Mouse (Mus musculus) neural tube, embryonic 15.5 days (tissue): ENCODE measurements around the gene Antxr2. TPM values are rescaled to one million over a fixed set of nuclear protein-coding genes. Genes with fewer than 3 reads are reported as not detected.

Source experiments
- ATAC-seq: fragments of 200-750 bp; cut with Nextera tagmentation; 2 replicates; pipeline ENCODE4 v1.8.0; 2017; ENCODE audit warnings: mild to moderate bottlenecking, moderate TSS enrichment, moderate library complexity; ENCODE audit not compliant: low FRiP score
- H3K27ac ChIP-seq: fragments of 300-500 bp; sonication (generic); replicated peaks from 2 replicates; pipeline ENCODE4 v1.5.1; 2015; ENCODE audit warnings: mild to moderate bottlenecking, inconsistent platforms
- H3K27me3 ChIP-seq: fragments of 300-500 bp; sonication (generic); replicated peaks from 2 replicates; pipeline ENCODE4 v1.6.1; 2015; ENCODE audit warnings: inconsistent platforms
- H3K36me3 ChIP-seq: fragments of 300-500 bp; sonication (generic); 2 replicates; pipeline ENCODE4 v1.6.1; 2015; ENCODE audit warnings: inconsistent platforms
- H3K4me1 ChIP-seq: fragments of 300-500 bp; sonication (generic); 2 replicates; pipeline ENCODE4 v1.6.1; 2015; ENCODE audit warnings: inconsistent platforms
- H3K4me2 ChIP-seq: fragments of 300-500 bp; sonication (generic); 2 replicates; pipeline ENCODE4 v1.6.1; 2015; ENCODE audit warnings: inconsistent platforms, mild to moderate bottlenecking, moderate library complexity
- H3K4me3 ChIP-seq: fragments of 300-500 bp; sonication (generic); replicated peaks from 2 replicates; pipeline ENCODE4 v1.5.1; 2015; ENCODE audit warnings: mild to moderate bottlenecking, inconsistent platforms
- H3K9ac ChIP-seq: fragments of 300-500 bp; sonication (generic); replicated peaks from 2 replicates; pipeline ENCODE4 v1.6.1; 2015; ENCODE audit warnings: mild to moderate bottlenecking, inconsistent platforms
- H3K9me3 ChIP-seq: fragments of 300-500 bp; sonication (generic); replicated peaks from 2 replicates; pipeline ENCODE4 v1.6.1; 2016; ENCODE audit warnings: inconsistent platforms
- WGBS: fragments of 180-500 bp; shearing (Covaris S2); methylation state at CpG from one replicate; pipeline ENCODE4 v1.1.7; 2015; ENCODE audit warnings: mixed read lengths; 5-methylcytosine and 5-hydroxymethylcytosine counted together
- polyA plus RNA-seq: library from polyadenylated mRNA; unstranded; fragments of >200 nt; fragmentation: Nextera tagmentation; extraction: Ambion mirVana; gene quantifications from 2 replicates; pipeline ENCODE4 v1.2.1, GENCODE M21; 2015

Gene Antxr2
- polyA plus RNA-seq, 1 experiment from 2014 or later = 7.3 TPM

DNA sequence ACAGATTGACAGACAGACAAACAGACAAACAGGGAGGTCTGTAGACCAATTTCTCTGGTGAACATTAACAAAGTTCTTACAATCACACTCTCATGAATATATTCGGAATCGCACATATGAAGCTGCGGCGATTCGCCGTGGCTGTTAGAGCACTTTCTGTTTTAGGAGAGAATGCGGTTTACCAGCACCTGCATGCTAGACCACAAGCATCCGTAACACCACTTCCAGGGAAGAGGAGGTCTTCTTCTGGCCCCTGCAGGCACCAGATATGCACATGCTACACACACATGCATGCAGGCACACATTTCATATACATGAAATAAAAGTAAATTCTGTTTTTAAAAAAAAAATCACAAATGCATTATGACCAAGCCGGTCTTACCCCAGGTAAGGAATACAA lies 47.5 kb downstream of the Antxr2 start:
- H3K36me3 ChIP-seq = no peaks in the 10 kb centered on the region
- H3K27ac ChIP-seq = no peak overlapping the region
- H3K4me1 ChIP-seq = peaks cover 7% of the 10 kb centered on the region; the same call in 1 of the 2 replicates
- no peak for ATAC-seq
- no peaks in the 10 kb centered on the region for H3K27me3 ChIP-seq
- no peaks in the 10 kb centered on the region for H3K9me3 ChIP-seq
- no peak overlapping the region for H3K9ac ChIP-seq
- H3K4me2 ChIP-seq = no peak overlapping the region
- no peak overlapping the region for H3K4me3 ChIP-seq
- 99% methylated on average over 9 of the region's 9 CpGs for WGBS

DNA sequence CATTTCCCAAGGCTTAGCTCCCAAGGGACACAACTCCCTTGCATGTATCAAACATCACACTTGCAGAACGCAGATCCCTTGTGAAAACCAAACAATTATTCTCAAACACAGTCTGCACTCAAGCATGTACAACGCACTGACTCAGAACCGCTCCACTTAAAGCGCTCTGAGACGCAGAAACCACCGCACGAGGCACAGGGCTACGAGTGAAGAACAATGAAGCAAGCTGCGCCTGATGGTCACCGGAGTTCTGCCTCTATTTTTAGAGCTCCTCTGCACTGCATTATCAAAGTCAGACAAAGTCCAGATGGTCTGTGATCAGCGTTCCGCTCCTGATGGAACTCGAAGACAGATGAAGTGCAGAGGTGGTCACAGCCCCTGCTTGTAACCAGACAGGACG lies 50.4 kb downstream of the Antxr2 start:
- H3K36me3 ChIP-seq = no peaks in the 10 kb centered on the region
- H3K9me3 ChIP-seq = no peaks in the 10 kb centered on the region
- no peaks in the 10 kb centered on the region for H3K27me3 ChIP-seq
- peaks cover 7% of the 10 kb centered on the region; the same call in 1 of the 2 replicates for H3K4me1 ChIP-seq
- H3K4me3 ChIP-seq = peak overlapping the region; percentile 22
- no peak for ATAC-seq
- peak overlapping the region; percentile 49 for H3K4me2 ChIP-seq
- 40% methylated on average over 14 of the region's 14 CpGs for WGBS
- no peak overlapping the region for H3K27ac ChIP-seq
- H3K9ac ChIP-seq = no peak overlapping the region

DNA sequence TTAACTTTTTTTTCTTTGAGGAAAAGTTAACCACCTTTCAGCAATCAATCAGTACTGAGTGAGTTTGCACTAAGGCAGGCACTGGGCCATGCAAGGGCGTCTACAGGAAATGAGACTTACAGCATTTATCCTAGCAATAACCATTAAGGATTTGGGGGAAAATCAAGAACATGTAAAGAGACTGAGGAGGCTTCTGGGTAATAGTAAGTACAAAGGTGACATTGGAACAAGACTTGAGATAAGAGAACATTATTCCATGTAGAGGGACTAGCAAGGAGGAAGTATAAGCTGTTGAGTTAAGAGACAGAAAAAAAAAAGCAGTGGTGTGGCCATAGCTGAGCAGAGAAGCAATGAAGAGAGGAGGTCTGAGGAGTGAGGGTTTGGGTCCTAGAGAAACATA lies 57.5 kb downstream of the Antxr2 start:
- Histone ChIP-seq H3K36me3 (no peaks in the 10 kb centered on the region), H3K4me1 (no peaks in the 10 kb centered on the region), H3K9ac (no peak overlapping the region), H3K27me3 (no peaks in the 10 kb centered on the region), H3K4me3 (no peak overlapping the region), H3K4me2 (no peak overlapping the region), H3K27ac (no peak overlapping the region), H3K9me3 (no peaks in the 10 kb centered on the region)
- ATAC-seq = no peak
- WGBS = 78% methylated on average over 1 of the region's 1 CpGs

DNA sequence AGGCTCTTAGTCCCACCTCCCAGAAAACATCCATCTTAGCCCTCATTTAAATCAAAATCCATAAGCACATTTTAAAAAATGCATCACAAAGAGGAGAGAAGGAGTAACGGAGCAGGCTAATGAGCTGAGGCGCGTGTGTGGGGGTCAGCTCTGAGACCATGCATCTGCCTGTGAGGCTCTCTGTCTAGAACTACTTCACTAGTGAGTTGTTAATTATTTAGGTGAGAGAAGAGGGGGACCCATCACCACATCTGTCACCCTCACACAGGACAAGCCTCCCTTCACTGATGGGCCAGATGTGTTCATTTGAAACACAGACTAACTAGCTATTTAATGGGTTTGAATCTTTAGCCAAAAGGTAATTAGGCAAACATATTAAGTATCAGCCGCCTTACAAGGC lies 58.8 kb downstream of the Antxr2 start:
- Histone ChIP-seq H3K4me3 (no peak overlapping the region), H3K36me3 (no peaks in the 10 kb centered on the region), H3K4me2 (no peak overlapping the region), H3K9ac (no peak overlapping the region), H3K27me3 (no peaks in the 10 kb centered on the region), H3K4me1 (no peaks in the 10 kb centered on the region), H3K9me3 (no peaks in the 10 kb centered on the region), H3K27ac (no peak overlapping the region)
- WGBS = 65% methylated on average over 4 of the region's 4 CpGs
- ATAC-seq = no peak

DNA sequence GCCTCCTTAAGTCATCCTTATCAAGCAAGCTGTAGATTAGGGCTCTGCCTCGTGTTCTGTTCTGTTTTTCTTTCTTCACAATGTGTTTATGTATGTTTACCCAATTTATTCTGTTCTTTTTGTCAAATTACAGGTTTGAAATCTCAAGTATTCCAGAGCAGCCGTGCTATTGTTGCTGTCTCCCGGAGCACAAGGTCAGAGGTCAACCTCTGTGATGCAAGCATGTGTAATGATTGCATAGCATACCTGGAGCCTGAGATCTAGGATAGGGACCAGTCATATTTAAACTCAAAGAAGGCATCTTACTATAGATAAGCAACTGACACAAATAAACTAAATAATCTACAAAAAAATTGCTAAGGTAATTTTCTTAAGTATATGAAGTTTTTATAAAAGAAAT lies 59.6 kb downstream of the Antxr2 start:
- no peak overlapping the region for H3K27ac ChIP-seq
- no peaks in the 10 kb centered on the region for H3K27me3 ChIP-seq
- no peaks in the 10 kb centered on the region for H3K9me3 ChIP-seq
- no peak overlapping the region for H3K9ac ChIP-seq
- WGBS = 66% methylated on average over 3 of the region's 3 CpGs
- H3K4me2 ChIP-seq = no peak overlapping the region
- ATAC-seq = no peak
- no peak overlapping the region for H3K4me3 ChIP-seq
- H3K4me1 ChIP-seq = no peaks in the 10 kb centered on the region
- H3K36me3 ChIP-seq = no peaks in the 10 kb centered on the region

DNA sequence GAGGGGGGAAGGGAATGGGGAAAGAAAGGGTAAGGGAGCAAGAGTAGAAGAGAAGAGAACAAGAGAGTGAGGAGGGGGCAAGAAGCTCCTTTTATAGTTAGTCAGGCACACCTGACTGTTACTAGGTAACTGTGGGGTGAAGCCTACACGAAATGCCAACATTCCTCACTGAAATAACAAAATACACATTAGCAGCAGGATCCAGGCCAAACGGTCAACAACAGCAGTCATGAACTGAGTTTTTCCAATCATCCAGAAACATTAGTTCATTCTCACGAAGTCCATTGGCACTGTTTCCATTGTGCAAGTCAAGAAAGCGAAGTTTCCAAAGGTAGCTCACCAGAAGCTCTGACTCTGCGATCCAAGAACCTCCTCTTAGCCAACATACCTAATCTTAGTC lies 63.8 kb downstream of the Antxr2 start:
- no peaks in the 10 kb centered on the region for H3K4me1 ChIP-seq
- no peaks in the 10 kb centered on the region for H3K9me3 ChIP-seq
- no peaks in the 10 kb centered on the region for H3K36me3 ChIP-seq
- no peaks in the 10 kb centered on the region for H3K27me3 ChIP-seq
- no peak overlapping the region for H3K4me2 ChIP-seq
- H3K4me3 ChIP-seq = no peak overlapping the region
- no peak for ATAC-seq
- H3K27ac ChIP-seq = no peak overlapping the region
- H3K9ac ChIP-seq = no peak overlapping the region
- WGBS = 83% methylated on average over 5 of the region's 5 CpGs

DNA sequence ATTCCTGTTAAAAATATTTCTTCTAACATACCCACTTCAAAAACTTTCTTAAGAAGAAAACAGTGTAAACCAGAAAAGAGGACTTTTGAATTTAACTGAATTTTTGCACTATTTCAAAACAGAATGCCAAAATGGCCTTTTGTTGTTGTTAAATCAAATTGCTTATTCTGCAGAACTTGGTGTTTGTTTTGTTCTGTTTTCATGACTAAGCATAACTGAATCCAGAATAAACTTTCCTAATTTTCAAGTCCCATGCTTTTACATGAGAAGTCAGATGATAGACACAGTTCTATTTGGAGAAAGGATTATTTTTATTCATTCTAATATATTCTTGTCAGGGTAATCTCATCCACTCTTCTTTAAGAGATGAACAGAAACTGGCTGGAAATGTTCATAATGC lies 64.7 kb downstream of the Antxr2 start:
- Histone ChIP-seq H3K36me3 (no peaks in the 10 kb centered on the region), H3K27ac (no peak overlapping the region), H3K9me3 (no peaks in the 10 kb centered on the region), H3K4me3 (no peak overlapping the region), H3K27me3 (no peaks in the 10 kb centered on the region), H3K4me1 (no peaks in the 10 kb centered on the region), H3K4me2 (no peak overlapping the region), H3K9ac (no peak overlapping the region)
- ATAC-seq = no peak

DNA sequence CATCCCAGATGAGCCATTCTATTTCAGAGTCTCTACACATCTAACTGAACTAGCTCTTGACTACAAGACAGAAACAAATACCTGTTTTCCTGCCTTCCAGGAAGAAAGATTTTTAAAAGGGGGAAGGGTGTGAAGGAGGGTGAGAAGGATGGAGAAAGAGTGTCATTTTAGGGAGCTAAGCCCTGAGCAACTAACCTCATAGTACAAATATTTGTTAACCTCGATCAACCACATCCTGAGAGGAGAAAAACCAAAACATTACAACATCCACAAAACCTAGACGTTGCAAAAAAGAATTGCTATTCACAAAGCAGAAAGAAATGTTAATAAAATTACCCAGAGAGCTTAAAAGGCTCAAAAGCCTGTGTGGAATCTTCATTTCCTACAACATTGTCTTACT lies 66.4 kb downstream of the Antxr2 start:
- Histone ChIP-seq H3K36me3 (no peaks in the 10 kb centered on the region), H3K4me3 (no peak overlapping the region), H3K4me1 (no peaks in the 10 kb centered on the region), H3K9ac (no peak overlapping the region), H3K27me3 (no peaks in the 10 kb centered on the region), H3K27ac (no peak overlapping the region), H3K4me2 (no peak overlapping the region), H3K9me3 (no peaks in the 10 kb centered on the region)
- WGBS = 83% methylated on average over 2 of the region's 2 CpGs
- no peak for ATAC-seq

DNA sequence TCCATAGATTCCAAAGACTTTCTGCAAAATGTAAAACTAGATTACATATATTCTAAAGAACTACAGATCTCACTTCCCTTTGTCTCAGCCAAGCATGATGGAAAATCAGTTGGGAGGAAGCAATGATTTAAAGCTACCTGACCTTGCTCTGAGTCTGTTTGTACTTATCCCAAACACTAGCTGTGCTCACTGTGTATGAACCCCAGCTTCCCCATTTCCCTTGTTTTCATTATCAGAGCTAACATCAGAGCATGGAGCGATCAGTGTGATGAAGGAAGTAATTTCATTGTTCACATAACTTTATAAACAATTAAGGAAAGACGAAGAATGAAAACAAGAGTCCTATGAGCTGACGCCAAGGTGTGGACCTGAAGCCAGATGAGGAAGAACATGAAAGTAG lies 68.3 kb downstream of the Antxr2 start:
- Histone ChIP-seq H3K36me3 (no peaks in the 10 kb centered on the region), H3K9ac (no peak overlapping the region), H3K27ac (no peak overlapping the region), H3K27me3 (no peaks in the 10 kb centered on the region), H3K9me3 (no peaks in the 10 kb centered on the region), H3K4me2 (no peak overlapping the region), H3K4me3 (no peak overlapping the region), H3K4me1 (no peaks in the 10 kb centered on the region)
- 88% methylated on average over 3 of the region's 3 CpGs for WGBS
- ATAC-seq = no peak

DNA sequence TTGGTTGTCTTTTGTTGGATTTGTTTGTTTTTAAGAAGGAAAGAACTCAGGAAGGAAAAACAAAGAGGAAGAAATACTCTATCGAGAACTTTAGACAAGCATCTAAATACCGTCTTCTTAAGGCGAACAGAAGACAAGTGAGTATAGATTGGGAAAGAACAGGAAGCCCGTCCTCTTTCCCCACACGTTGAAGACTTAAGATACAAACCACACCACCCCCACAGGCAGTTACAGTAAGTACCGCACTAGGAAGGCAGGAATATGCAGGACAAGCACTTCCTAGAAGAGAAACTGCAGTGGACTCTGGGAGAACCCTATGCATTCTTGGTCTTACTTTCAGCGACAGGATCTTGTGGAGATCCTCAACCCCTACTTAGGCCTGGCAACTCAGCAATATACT lies 69.1 kb downstream of the Antxr2 start:
- H3K9me3 ChIP-seq = no peaks in the 10 kb centered on the region
- H3K4me3 ChIP-seq = no peak overlapping the region
- no peak overlapping the region for H3K9ac ChIP-seq
- no peak overlapping the region for H3K4me2 ChIP-seq
- no peak for ATAC-seq
- 84% methylated on average over 7 of the region's 7 CpGs for WGBS
- H3K27me3 ChIP-seq = no peaks in the 10 kb centered on the region
- no peaks in the 10 kb centered on the region for H3K4me1 ChIP-seq
- no peak overlapping the region for H3K27ac ChIP-seq
- H3K36me3 ChIP-seq = no peaks in the 10 kb centered on the region

DNA sequence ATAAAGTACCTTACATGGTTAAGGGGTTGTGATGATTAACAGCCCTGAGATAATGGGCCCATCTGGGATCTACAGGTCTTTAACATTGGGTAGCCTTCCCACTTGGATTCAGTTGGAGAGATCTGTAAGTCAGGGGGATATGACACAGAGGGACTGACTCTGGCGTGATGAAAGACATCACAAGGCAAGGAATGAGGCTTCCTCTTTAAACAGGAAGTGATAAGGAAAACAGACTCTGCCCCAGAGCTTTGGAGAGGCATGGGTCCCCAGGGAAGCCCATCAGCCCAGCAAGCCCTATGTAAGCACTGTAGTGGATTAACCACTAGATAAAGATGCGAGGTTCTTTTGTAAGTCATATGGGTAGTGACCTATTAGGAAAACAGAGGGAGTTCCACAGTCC lies 71.2 kb downstream of the Antxr2 start:
- 71% methylated on average over 2 of the region's 2 CpGs for WGBS
- H3K9ac ChIP-seq = no peak overlapping the region
- H3K4me2 ChIP-seq = no peak overlapping the region
- no peak overlapping the region for H3K27ac ChIP-seq
- no peaks in the 10 kb centered on the region for H3K36me3 ChIP-seq
- no peaks in the 10 kb centered on the region for H3K27me3 ChIP-seq
- H3K9me3 ChIP-seq = no peaks in the 10 kb centered on the region
- no peaks in the 10 kb centered on the region for H3K4me1 ChIP-seq
- H3K4me3 ChIP-seq = no peak overlapping the region
- ATAC-seq = no peak

DNA sequence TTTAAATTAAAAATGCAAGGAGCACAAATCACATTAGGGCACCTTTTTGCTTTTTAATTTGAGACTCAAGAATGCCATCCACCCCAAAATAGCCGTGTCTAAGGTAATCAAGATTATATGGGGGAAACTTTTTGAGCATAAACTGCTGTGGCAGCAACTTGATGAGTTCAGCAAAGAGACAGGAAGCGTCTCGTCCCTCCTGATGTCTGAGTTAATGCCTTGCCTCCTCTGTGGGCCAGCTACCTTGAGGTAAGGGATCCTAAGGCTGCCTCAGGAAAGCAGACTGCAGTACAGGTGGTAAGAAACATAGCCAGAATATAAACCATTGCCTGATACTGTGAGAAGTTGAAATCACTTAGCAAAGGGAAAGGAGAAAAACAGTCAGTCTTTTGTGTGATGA lies 71.8 kb downstream of the Antxr2 start:
- Histone ChIP-seq H3K27ac (no peak overlapping the region), H3K9ac (no peak overlapping the region), H3K27me3 (no peaks in the 10 kb centered on the region), H3K4me2 (no peak overlapping the region), H3K9me3 (no peaks in the 10 kb centered on the region), H3K36me3 (no peaks in the 10 kb centered on the region), H3K4me1 (no peaks in the 10 kb centered on the region), H3K4me3 (no peak overlapping the region)
- 77% methylated on average over 3 of the region's 3 CpGs for WGBS
- ATAC-seq = no peak

DNA sequence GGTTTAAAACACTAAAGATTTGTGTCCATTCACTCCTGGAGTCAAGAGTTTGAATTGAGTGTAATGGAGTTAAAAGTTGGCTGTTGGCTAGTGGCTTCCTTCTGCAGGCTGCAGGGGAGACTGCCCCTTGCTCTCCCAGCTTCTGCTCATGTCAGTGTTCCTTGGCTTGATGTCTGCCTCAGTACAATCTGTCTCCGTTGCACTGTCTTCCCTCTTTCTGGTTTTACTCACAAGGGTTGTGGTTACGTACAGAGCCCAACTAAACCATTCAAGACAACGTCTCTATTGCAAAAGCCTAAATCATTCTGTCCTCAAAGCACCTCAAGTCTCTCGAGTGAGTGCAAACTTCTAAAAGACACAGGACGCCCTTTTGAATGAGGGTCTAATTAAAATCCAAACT lies 73.3 kb downstream of the Antxr2 start:
- H3K4me3 ChIP-seq = no peak overlapping the region
- no peaks in the 10 kb centered on the region for H3K9me3 ChIP-seq
- no peak overlapping the region for H3K9ac ChIP-seq
- no peak for ATAC-seq
- WGBS = 78% methylated on average over 5 of the region's 5 CpGs
- no peaks in the 10 kb centered on the region for H3K36me3 ChIP-seq
- H3K4me2 ChIP-seq = no peak overlapping the region
- no peak overlapping the region for H3K27ac ChIP-seq
- no peaks in the 10 kb centered on the region for H3K4me1 ChIP-seq
- H3K27me3 ChIP-seq = no peaks in the 10 kb centered on the region
